Mouse (Mus musculus) liver, adult 2 months (tissue): ENCODE measurements at regions not wholly inside any gene's neighbourhood (a gene's known extent, or its start where the extent isn't known, plus 50 kb on each side); places are given as distances from the start of the nearest gene placed in this dataset.

Source experiments
- DNase-seq: peaks from one replicate; pipeline ENCODE4 v3.0.0-alpha.2; 2011; ENCODE audit warnings: low read depth, low spot score; ENCODE audit errors: extremely low read depth
- H3K27ac ChIP-seq: fragments of 200-500 bp; replicated peaks from 2 replicates; pipeline ENCODE4 v1.5.1; 2012; ENCODE audit warnings: low read depth, mild to moderate bottlenecking, control low read depth, inconsistent platforms, low read length; ENCODE audit not compliant: insufficient read depth
- H3K27me3 ChIP-seq: fragments of 200-500 bp; 2 replicates; pipeline ENCODE4 v1.6.1; 2012; ENCODE audit warnings: mild to moderate bottlenecking, moderate library complexity, low read length, inconsistent platforms; ENCODE audit not compliant: control insufficient read depth, insufficient read depth
- H3K36me3 ChIP-seq: fragments of 200-500 bp; 2 replicates; pipeline ENCODE4 v1.6.1; 2012; ENCODE audit warnings: low read length, inconsistent platforms; ENCODE audit not compliant: control insufficient read depth, insufficient read depth
- H3K4me1 ChIP-seq: fragments of 200-500 bp; 2 replicates; pipeline ENCODE4 v1.6.1; 2011; ENCODE audit warnings: low read length; ENCODE audit not compliant: control insufficient read depth, insufficient read depth
- H3K4me3 ChIP-seq: fragments of 200-500 bp; 2 replicates; pipeline ENCODE4 v1.5.1; 2011; ENCODE audit warnings: low read depth, mild to moderate bottlenecking, control low read depth, low read length, moderate library complexity; ENCODE audit not compliant: insufficient read depth
- H3K79me2 ChIP-seq: fragments of 200-500 bp; 2 replicates; pipeline ENCODE4 v1.6.1; 2012; ENCODE audit warnings: inconsistent platforms, mild to moderate bottlenecking, low read length, moderate library complexity; ENCODE audit not compliant: control insufficient read depth, insufficient read depth
- H3K9ac ChIP-seq: fragments of 200-500 bp; 2 replicates; pipeline ENCODE4 v1.6.1; 2012; ENCODE audit warnings: low read depth, mild to moderate bottlenecking, control low read depth, inconsistent platforms, low read length
- CTCF ChIP-seq: fragments of 200-500 bp; IDR thresholded peaks from 2 replicates; pipeline ENCODE4 v1.5.1; 2011; ENCODE audit warnings: low read depth, low read length, control low read depth
- POLR2A ChIP-seq: fragments of 200-500 bp; IDR thresholded peaks from 2 replicates; pipeline ENCODE4 v1.6.1; 2011; ENCODE audit warnings: low read length, control low read depth; ENCODE audit not compliant: insufficient read depth; ENCODE audit errors: extremely low read depth
- whole genome bisulfite sequencing: fragments of 180-500 bp; shearing (Covaris S2); methylation state at CpG from one replicate; pipeline ENCODE4 v1.1.7; 2018; 5-methylcytosine and 5-hydroxymethylcytosine counted together

DNA sequence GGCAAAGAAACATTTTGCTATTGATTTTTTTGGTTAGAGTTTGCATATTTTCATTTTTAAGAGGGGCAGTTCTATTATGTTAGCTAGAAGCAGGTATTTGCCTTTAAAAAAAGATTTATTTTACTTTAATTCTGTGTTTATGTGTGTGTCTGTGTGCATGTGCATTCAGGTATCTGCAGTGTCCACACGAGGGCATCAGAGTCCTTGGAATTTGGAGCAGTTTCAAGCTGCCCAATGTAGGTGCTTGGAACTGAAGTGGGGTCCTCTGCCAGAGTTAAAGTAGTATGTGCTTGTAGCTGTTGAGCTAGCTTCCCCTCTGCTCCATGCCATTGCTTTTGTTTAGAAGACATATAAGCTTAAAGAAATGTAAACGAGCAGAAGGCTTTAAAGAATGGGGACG lies 89.1 kb downstream of the 9330182O14Rik start:
- DNase-seq: no peak
- H3K9ac ChIP-seq: no peak overlapping the region
- H3K4me1 ChIP-seq: no peaks in the 10 kb centered on the region
- no peaks in the 10 kb centered on the region for H3K27me3 ChIP-seq
- H3K79me2 ChIP-seq: no peaks in the 10 kb centered on the region
- H3K36me3 ChIP-seq: no peaks in the 10 kb centered on the region
- no peak overlapping the region for H3K4me3 ChIP-seq
- WGBS: 88% methylated on average over 3 of the region's 3 CpGs
- no peak overlapping the region for H3K27ac ChIP-seq
- TF ChIP-seq CTCF: no peak
- TF ChIP-seq POLR2A: no peak

DNA sequence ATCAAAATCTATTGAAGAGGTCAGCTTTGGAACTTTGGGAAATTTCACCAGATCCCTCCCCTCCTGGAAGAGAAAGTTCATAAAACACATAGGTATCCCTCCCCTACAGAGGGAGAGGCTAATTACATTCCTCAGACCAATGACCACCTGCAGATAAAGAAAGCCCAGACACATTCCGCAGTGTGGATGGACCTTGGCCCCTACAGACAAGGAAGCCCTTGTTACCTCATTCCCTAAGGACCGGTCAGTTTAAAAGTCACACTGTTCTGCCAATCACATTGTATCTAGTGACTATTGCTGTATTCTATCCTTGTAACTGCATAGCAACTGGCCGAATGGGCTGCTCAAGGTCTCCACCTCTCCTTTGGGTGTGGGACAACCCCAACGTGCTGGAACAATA lies 107.6 kb downstream of the 9330182O14Rik start:
- DNase-seq: no peak
- H3K36me3 ChIP-seq: no peaks in the 10 kb centered on the region
- H3K9ac ChIP-seq: no peak overlapping the region
- no peaks in the 10 kb centered on the region for H3K4me1 ChIP-seq
- no peaks in the 10 kb centered on the region for H3K27me3 ChIP-seq
- H3K27ac ChIP-seq: no peak overlapping the region
- H3K4me3 ChIP-seq: no peak overlapping the region
- 65% methylated on average over 4 of the region's 4 CpGs for WGBS
- H3K79me2 ChIP-seq: no peaks in the 10 kb centered on the region
- TF ChIP-seq CTCF (no peak), POLR2A (no peak)

- Histone ChIP-seq H3K27ac (no peak overlapping the region), H3K79me2 (no peaks in the 10 kb centered on the region), H3K4me1 (no peaks in the 10 kb centered on the region), H3K4me3 (no peak overlapping the region), H3K9ac (no peak overlapping the region), H3K36me3 (no peaks in the 10 kb centered on the region), H3K27me3 (no peaks in the 10 kb centered on the region)
- DNase-seq: no peak
- TF ChIP-seq CTCF (no peak), POLR2A (no peak)
- WGBS: 88% methylated on average over 4 of the region's 4 CpGs
Measured at GRCm38 (mm10) chr15:40248966-40249365, 114.8 kb downstream of the 9330182O14Rik start.

DNA sequence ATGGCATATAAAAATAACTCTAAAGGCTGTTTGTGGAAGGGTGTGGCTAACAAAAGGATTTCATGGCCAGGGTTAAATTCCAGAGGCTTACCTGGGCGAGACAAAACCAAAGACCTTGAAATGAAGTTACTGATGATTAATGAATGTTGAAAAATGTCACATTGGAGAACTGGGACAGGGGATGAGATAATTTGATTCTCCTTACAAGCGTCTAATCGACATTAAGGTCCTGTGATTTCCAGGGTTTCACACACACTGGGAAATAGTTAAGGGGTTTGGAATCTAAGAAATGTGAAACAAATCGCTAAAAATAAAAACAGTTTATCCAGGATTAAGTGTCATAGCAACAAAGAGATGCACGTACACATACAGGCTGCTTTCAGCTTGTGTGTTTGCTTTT lies 125.3 kb downstream of the 9330182O14Rik start:
- H3K36me3 ChIP-seq: no peaks in the 10 kb centered on the region
- H3K79me2 ChIP-seq: no peaks in the 10 kb centered on the region
- no peak overlapping the region for H3K27ac ChIP-seq
- no peak for DNase-seq
- H3K9ac ChIP-seq: no peak overlapping the region
- H3K27me3 ChIP-seq: no peaks in the 10 kb centered on the region
- WGBS: 74% methylated on average over 5 of the region's 5 CpGs
- TF ChIP-seq POLR2A: no peak
- no peak for TF ChIP-seq CTCF
- H3K4me1 ChIP-seq: no peaks in the 10 kb centered on the region
- no peak overlapping the region for H3K4me3 ChIP-seq

DNA sequence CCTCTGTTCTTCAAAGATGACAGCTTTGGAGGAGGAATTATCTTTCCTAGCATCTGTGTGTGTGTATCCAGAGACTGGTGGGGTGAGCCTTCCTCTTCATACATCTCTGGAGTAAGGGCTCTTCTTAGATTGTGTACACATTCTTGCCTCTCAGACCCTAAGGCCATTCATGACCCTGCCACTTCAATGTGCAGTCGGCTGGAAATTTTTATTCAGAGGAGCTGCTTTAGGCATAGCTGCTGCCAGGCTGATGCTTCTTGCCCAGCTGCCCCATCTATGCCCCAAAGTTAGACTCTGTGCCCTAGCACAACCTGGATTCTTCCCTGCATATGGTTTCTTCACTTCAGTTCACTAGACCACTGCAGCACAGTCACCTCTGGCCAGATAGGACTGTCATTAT lies 144.9 kb downstream of the 9330182O14Rik start:
- WGBS: 79% methylated on average over 1 of the region's 1 CpGs
- Histone ChIP-seq H3K4me3 (no peak overlapping the region), H3K27me3 (no peaks in the 10 kb centered on the region), H3K36me3 (no peaks in the 10 kb centered on the region), H3K27ac (no peak overlapping the region), H3K4me1 (no peaks in the 10 kb centered on the region), H3K79me2 (no peaks in the 10 kb centered on the region), H3K9ac (no peak overlapping the region)
- TF ChIP-seq CTCF (no peak), POLR2A (no peak)
- no peak for DNase-seq

GRCm38 (mm10) chr15:40280551-40280950 lies 146.4 kb downstream of the 9330182O14Rik start:
- TF ChIP-seq CTCF (no peak), POLR2A (no peak)

More at GRCm38 (mm10) chr15:40280551-40280950, 146.4 kb downstream of the 9330182O14Rik start:
- Histone ChIP-seq H3K9ac (no peak overlapping the region), H3K27me3 (no peaks in the 10 kb centered on the region), H3K4me3 (no peak overlapping the region), H3K79me2 (no peaks in the 10 kb centered on the region), H3K4me1 (no peaks in the 10 kb centered on the region), H3K27ac (no peak overlapping the region), H3K36me3 (no peaks in the 10 kb centered on the region)
- no peak for DNase-seq
